Mouse (Mus musculus) liver, embryonic 14.5 days (tissue): ENCODE results near the gene Kcnj6.

Experiments used
- CTCF ChIP-seq: IDR thresholded peaks from 2 replicates; pipeline ENCODE4 v1.5.1; 2016; ENCODE audit warnings: antibody characterized with exemption, low read depth, control low read depth
- EP300 ChIP-seq: IDR thresholded peaks from 2 replicates; pipeline ENCODE4 v1.6.1; 2016; ENCODE audit warnings: antibody characterized with exemption, low read depth

DNA sequence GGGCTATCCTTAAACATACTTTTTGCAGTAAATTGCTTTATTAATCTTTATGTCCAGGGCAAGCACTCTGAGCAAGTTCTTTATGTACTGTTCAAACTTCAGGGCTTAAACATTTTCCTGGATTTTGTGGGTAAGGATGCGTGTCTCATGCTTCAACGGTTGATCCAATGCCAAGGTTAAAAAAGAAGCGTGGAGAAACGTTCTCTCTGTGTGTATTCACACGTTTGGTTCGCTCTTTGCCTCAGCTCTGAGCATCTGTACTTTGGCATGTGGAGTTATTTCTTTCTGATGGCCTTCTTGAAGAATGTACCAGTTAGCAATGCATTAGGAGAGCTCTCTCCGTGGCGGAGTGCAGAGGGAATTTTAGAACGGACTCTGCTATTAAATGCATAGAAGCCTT is 163.0 kb downstream of the Kcnj6 start:
- TF ChIP-seq CTCF = no peak
- TF ChIP-seq EP300 = no peak
